Mouse (Mus musculus): ENCODE data around the gene Axin2.

DNA sequence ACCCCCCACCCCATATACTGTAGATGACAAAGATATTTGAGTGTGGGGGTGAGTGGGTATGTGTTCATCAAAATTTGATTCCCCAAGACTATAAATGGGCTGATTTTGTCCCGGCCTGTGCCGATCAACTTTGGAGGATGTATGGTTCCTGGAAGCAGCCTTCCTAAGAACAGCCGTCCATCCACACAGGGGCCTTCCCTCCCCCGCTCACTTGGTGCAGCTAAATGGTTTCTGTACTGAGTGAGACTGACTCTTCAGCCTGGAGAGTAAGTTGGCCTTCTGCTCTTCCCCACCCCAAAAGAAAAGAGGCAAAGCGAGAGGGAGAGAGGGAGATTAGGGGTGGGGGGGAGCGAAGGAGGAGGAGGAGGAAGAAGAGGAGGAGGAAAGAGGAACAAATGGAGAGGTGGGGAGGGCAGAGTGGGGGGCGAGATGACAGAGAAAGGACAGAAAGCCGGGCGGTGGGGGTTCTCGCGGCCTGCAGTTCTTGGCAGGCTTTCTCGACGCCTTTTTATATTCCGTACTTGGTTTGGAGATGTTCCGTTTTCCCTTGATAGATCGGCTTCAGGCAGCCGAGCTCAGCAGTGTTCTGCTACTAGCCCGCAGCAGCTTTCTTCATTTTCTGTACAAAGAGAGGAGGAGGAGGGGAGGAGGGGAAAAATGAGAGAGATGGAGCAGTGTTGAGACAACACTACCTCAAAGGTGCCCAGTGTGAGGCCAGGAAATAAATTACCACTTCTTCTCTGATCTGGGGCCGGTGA, 20.7 kb downstream of the Axin2 start:
- TF ChIP-seq POLR2A (IDR thresholded peaks at IDR 0.05; ENCODE audit: borderline replicate concordance, control insufficient read depth, low read depth, low read length): no peak
- TF ChIP-seq CTCF (IDR thresholded peaks at IDR 0.05; ENCODE audit: control insufficient read depth, insufficient read depth, low read length): no peak

Data from bone marrow, adult 2 months (tissue).